Comparison of ENCODE assay signal across 25 mouse cellular contexts in the genomic region with DNA sequence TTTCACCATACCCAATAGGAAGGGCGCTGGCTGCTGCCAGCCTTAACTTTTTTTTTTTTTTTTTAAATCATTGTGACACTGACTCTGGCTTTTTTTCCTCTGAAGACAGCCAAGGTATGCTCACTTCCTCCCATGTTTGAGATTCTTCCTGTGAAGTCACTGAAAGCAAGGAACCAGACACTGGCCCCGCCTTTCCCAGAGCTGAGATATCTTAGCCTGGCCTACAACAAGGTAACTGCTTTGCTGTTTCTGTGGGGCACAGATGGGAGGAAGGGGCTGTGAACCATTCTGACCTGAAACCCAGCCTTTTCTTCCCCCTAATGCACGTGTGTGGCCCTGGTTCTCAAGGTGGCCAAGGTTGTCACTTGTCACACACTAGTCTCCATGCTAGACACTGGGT. TPM values are rescaled to one million over a fixed set of nuclear protein-coding genes. Genes with fewer than 3 reads are reported as not detected.
DNase-seq lines count a peak whose midpoint lies in the region; ATAC-seq and TF ChIP-seq lines count a peak whose summit lies in the region.
"Had no signal": no experiment of that assay in that cellular context is flagged by ENCODE, and none has a peak within 500 bp of the region (broad histone marks: within the 10 kb centered on the region; RNA-seq: fewer than 3 reads in every experiment).

No protein-coding gene starts in this region.

- ATAC-seq in G1E (ENCODE audit: extremely low read depth, insufficient number of reproducible peaks, low FRiP score, poor library complexity, severe bottlenecking) = no peak
- no peak for ATAC-seq in forebrain, embryonic 12.5 days (ENCODE audit: low FRiP score)
- ATAC-seq: forebrain, embryonic 15.5 days; hindbrain, postnatal 0 days had no signal

- H3K4me2 ChIP-seq in forebrain, embryonic 12.5 days = no peak overlapping the region
- H3K4me2 ChIP-seq: embryonic facial prominence, embryonic 12.5 days; embryonic facial prominence, embryonic 15.5 days; forebrain, embryonic 15.5 days; heart, embryonic 13.5 days; hindbrain, embryonic 14.5 days had no signal

- peaks cover 6% of the 10 kb centered on the region for H3K9me3 ChIP-seq in G1E (replicated peaks)
- H3K9me3 ChIP-seq in forebrain, embryonic 12.5 days = no peaks in the 10 kb centered on the region
- H3K9me3 ChIP-seq: embryonic facial prominence, embryonic 12.5 days; embryonic facial prominence, embryonic 15.5 days; forebrain, embryonic 15.5 days; heart, embryonic 10.5 days had no signal

- H3K9ac ChIP-seq in forebrain, embryonic 12.5 days = no peak overlapping the region
- H3K9ac ChIP-seq: embryonic facial prominence, embryonic 12.5 days; embryonic facial prominence, embryonic 15.5 days; forebrain, embryonic 15.5 days; heart, embryonic 13.5 days; hindbrain, embryonic 14.5 days had no signal

- WGBS in forebrain, embryonic 12.5 days = 85% methylated on average over 3 of the region's 3 CpGs

- peak overlapping the region; percentile 30; the same call in 1 of the 2 replicates for H3K4me3 ChIP-seq in G1E (ENCODE audit: low read depth, low read length)
- no peak overlapping the region for H3K4me3 ChIP-seq in forebrain, embryonic 12.5 days (replicated peaks)
- H3K4me3 ChIP-seq: embryonic facial prominence, embryonic 12.5 days; embryonic facial prominence, embryonic 15.5 days; forebrain, embryonic 15.5 days; heart, adult 2 months; heart, embryonic 10.5 days; heart, embryonic 13.5 days had no signal

- H3K36me3 ChIP-seq in G1E (replicated peaks) = no peaks in the 10 kb centered on the region
- no peaks in the 10 kb centered on the region for H3K36me3 ChIP-seq in forebrain, embryonic 12.5 days (replicated peaks)
- H3K36me3 ChIP-seq: embryonic facial prominence, embryonic 12.5 days; embryonic facial prominence, embryonic 15.5 days; forebrain, embryonic 15.5 days; heart, embryonic 10.5 days; heart, embryonic 13.5 days had no signal

- H3K27me3 ChIP-seq in G1E (ENCODE audit: insufficient read depth, low read length) = peaks cover 19% of the 10 kb centered on the region
- H3K27me3 ChIP-seq in forebrain, embryonic 12.5 days = no peaks in the 10 kb centered on the region
- H3K27me3 ChIP-seq: embryonic facial prominence, embryonic 12.5 days; embryonic facial prominence, embryonic 15.5 days; forebrain, embryonic 15.5 days; heart, embryonic 13.5 days had no signal

- no peak for TF ChIP-seq CTCF in G1E (IDR thresholded peaks at IDR 0.05; ENCODE audit: low read depth, low read length)

- H3K4me1 ChIP-seq in G1E (ENCODE audit: insufficient read depth, low read depth, low read length) = peaks cover 71% of the 10 kb centered on the region
- H3K4me1 ChIP-seq in forebrain, embryonic 12.5 days = peaks cover 5% of the 10 kb centered on the region; the same call in 1 of the 2 replicates
- H3K4me1 ChIP-seq: embryonic facial prominence, embryonic 12.5 days; forebrain, embryonic 15.5 days had no signal

- no peak overlapping the region for H3K27ac ChIP-seq in forebrain, embryonic 12.5 days
- H3K27ac ChIP-seq: embryonic facial prominence, embryonic 12.5 days; embryonic facial prominence, embryonic 15.5 days; forebrain, embryonic 15.5 days; heart, adult 2 months; heart, embryonic 10.5 days; heart, embryonic 13.5 days; hindbrain, embryonic 14.5 days; hindbrain, postnatal 0 days had no signal

- DNase-seq in thymus, postnatal 14 days = peak; percentile 64
- DNase-seq in thymus, adult 18-20 months = no peak
- DNase-seq in 416B (ENCODE audit: low read depth) = peak; percentile 29
- no peak for DNase-seq in G1E (ENCODE audit: low spot score)
- no peak for DNase-seq in frontal cortex, postnatal 25 days (ENCODE audit: low spot score in 2 of 2)
- DNase-seq: adrenal gland, adult 2 months; adrenal gland, postnatal 14 days; cerebellum, adult 11 months; cerebellum, adult 2 months; cerebellum, adult 9-11 months; cerebellum, postnatal 25 days; gastrocnemius, postnatal 10 days; gastrocnemius, postnatal 36 days; heart, adult 2 months; heart, postnatal 14 days; heart, postnatal 4 days had no signal

RNA-seq across cellular contexts. Expression of a gene that starts 43.1 kb away (rescaled TPM):
- total RNA-seq in G1E (2014; fragmentation: Nextera tagmentation) = 258 and 259 TPM in 2 replicates
- 134 and 148 TPM in 2 replicates for total RNA-seq in G1E (2017)
- polyA plus RNA-seq in G1E (2012) = 77.2 and 85.1 TPM in 2 replicates
- 340 and 347 TPM in 2 replicates for polyA plus RNA-seq in forebrain, embryonic 12.5 days (2016; fragmentation: Nextera tagmentation; extraction: Ambion mirVana)

RNA-seq across cellular contexts. Expression of a gene that starts 47.4 kb away (rescaled TPM):
- total RNA-seq in G1E (2014; fragmentation: Nextera tagmentation) = not detected in 2 replicates
- 0.29 and 0.33 TPM in 2 replicates for total RNA-seq in G1E (2017)
- polyA plus RNA-seq in G1E (2012) = 0.17 and 0.18 TPM in 2 replicates
- polyA plus RNA-seq in forebrain, embryonic 12.5 days (2016; fragmentation: Nextera tagmentation; extraction: Ambion mirVana) = 0.37 and 0.67 TPM in 2 replicates
- total RNA-seq: common myeloid progenitor, adult 5-6 weeks had no signal

Comparison
In these comparisons a context has a peak if more than half of its experiments do, and no peak if none do; other contexts are left out.
1. DNase-seq: peak in thymus, postnatal 14 days (single experiment) and 416B (single experiment); none in thymus, adult 18-20 months (0 of 2), G1E (single experiment) and frontal cortex, postnatal 25 days (0 of 2).